Mouse (Mus musculus) midbrain, embryonic 15.5 days (tissue): ENCODE results near the gene R3hcc1l. TPM values are rescaled to one million over a fixed set of nuclear protein-coding genes. Genes with fewer than 3 reads are reported as not detected.
A peak's percentile ranks its signal among the peaks of the same experiment; 100 is the strongest.

Experiments
- ATAC-seq: fragments of 200-750 bp; cut with Nextera tagmentation; replicated peaks from 2 replicates; pipeline ENCODE4 v1.8.0; 2017; ENCODE audit warnings: moderate TSS enrichment
- H3K27ac ChIP-seq: fragments of 300-500 bp; sonication (generic); 2 replicates; pipeline ENCODE4 v1.5.1; 2015; ENCODE audit warnings: mild to moderate bottlenecking, inconsistent platforms
- H3K27me3 ChIP-seq: fragments of 300-500 bp; sonication (generic); replicated peaks from 2 replicates; pipeline ENCODE4 v1.6.1; 2015; ENCODE audit warnings: inconsistent platforms
- H3K36me3 ChIP-seq: fragments of 300-500 bp; sonication (generic); replicated peaks from 2 replicates; pipeline ENCODE4 v1.6.1; 2015; ENCODE audit warnings: inconsistent platforms
- H3K4me1 ChIP-seq: fragments of 300-500 bp; sonication (generic); 2 replicates; pipeline ENCODE4 v1.6.1; 2015; ENCODE audit warnings: inconsistent platforms
- H3K4me2 ChIP-seq: fragments of 300-500 bp; sonication (generic); 2 replicates; pipeline ENCODE4 v1.6.1; 2015; ENCODE audit warnings: inconsistent platforms, mild to moderate bottlenecking, moderate library complexity
- H3K4me3 ChIP-seq: fragments of 300-500 bp; sonication (generic); 2 replicates; pipeline ENCODE4 v1.5.1; 2015; ENCODE audit warnings: mild to moderate bottlenecking, inconsistent platforms
- H3K9ac ChIP-seq: fragments of 300-500 bp; sonication (generic); 2 replicates; pipeline ENCODE4 v1.6.1; 2015; ENCODE audit warnings: mild to moderate bottlenecking, inconsistent platforms
- H3K9me3 ChIP-seq: fragments of 300-500 bp; sonication (generic); 2 replicates; pipeline ENCODE4 v1.6.1; 2016; ENCODE audit warnings: inconsistent platforms
- WGBS: fragments of 180-500 bp; shearing (Covaris S2); methylation state at CpG from one replicate; pipeline ENCODE4 v1.1.7; 2015; ENCODE audit warnings: mixed read lengths; 5-methylcytosine and 5-hydroxymethylcytosine counted together
- polyA plus RNA-seq: library from polyadenylated mRNA; unstranded; fragments of >200 nt; fragmentation: Nextera tagmentation; extraction: Ambion mirVana; gene quantifications from 2 replicates; pipeline ENCODE4 v1.2.1, GENCODE M21; 2015

R3hcc1l gene
- polyA plus RNA-seq, 1 experiment from 2014 or later, result 13.6 TPM

DNA sequence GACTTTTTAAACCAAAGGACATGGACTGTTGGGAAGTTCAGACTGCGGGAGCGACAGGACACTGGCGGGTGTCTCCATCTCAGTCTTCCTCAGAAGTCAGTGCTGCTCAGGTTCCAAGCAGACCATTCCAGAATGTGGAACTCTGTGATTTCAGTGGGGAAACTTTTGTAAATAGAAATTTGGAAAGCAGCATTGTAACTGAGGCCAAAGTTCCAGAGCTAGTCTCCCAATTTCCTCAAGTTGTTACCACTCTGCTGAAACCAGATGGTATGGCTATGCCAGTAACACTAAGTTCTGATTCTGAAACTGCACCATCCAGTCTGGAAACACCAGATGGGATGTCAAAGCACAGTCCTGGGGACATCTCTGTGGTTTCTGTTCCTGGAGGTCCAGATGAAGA lies 44.4 kb downstream of the R3hcc1l start:
- ATAC-seq, result no peak
- 95% methylated on average over 3 of the region's 3 CpGs for WGBS
- Histone ChIP-seq H3K36me3 (no peaks in the 10 kb centered on the region), H3K4me2 (no peak overlapping the region), H3K9me3 (no peaks in the 10 kb centered on the region), H3K4me1 (no peaks in the 10 kb centered on the region), H3K27me3 (no peaks in the 10 kb centered on the region), H3K27ac (no peak overlapping the region), H3K4me3 (no peak overlapping the region), H3K9ac (no peak overlapping the region)

DNA sequence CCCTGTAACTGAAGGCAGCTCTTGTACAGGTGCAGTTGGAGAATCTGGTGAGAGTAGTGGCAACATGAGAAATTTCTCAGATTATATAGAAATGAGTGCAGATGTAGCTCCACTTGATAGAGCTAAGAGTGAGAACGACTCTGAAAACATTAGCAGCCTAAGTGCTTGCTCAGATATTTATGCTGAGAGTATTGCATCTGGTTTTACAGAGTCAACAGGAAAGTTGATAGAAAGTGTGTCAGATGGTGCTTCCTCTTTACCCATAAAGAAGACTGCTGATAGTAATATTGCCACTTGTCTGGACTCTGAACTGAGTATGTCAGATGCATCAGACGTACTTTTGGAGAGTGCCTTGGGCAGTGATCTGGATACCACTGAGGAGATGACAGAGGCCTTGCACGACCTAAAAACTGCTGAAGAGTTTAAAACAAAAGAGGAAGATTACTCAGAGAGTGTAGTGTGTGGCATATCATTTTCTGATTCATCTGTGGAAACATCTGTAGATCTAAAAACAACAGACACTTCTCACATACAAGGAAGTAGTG lies 45.2 kb downstream of the R3hcc1l start:
- no peak overlapping the region for H3K4me2 ChIP-seq
- no peaks in the 10 kb centered on the region for H3K27me3 ChIP-seq
- H3K9ac ChIP-seq, result no peak overlapping the region
- no peaks in the 10 kb centered on the region for H3K4me1 ChIP-seq
- no peaks in the 10 kb centered on the region for H3K36me3 ChIP-seq
- H3K27ac ChIP-seq, result no peak overlapping the region
- H3K4me3 ChIP-seq, result no peak overlapping the region
- no peaks in the 10 kb centered on the region for H3K9me3 ChIP-seq
- ATAC-seq, result no peak
- WGBS, result 85% methylated on average over 3 of the region's 3 CpGs

DNA sequence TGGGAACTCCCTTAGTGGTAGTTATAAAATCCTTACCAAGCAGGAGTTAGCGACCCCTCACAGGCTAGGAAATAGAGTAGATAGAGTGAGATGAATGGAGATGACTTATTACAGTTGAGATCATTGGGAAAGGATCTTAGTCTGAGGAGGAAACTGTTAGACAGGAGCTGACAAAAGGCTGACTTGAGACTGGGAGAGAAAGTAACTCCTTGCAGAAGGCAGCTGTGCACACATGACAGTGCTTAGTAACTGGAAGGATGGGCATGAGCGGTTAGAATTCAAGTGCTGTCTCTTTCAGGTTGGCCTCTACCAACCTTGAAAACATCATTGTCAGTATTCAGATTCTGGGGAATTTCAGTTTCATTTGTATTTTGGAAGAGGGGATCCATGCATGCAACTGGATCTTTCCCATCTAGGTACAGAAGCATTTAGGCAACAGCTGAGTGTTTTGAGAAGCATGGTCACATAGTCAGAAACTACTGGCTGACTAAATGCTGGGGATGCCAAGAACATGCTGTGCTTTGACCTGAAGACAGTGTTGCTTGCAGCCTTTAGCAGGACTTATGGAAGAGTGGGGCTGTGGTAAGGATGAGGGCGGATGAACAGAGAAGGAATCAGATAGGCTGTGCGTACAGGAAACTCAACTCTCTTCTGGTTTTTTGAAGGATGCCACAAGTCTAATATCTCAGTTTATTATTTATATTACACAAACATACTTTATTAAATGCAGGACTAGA lies 47.9 kb downstream of the R3hcc1l start:
- Histone ChIP-seq H3K9ac (no peak overlapping the region), H3K9me3 (no peaks in the 10 kb centered on the region), H3K36me3 (no peaks in the 10 kb centered on the region), H3K4me3 (no peak overlapping the region), H3K4me1 (peaks cover 12% of the 10 kb centered on the region), H3K27ac (no peak overlapping the region), H3K4me2 (no peak overlapping the region), H3K27me3 (no peaks in the 10 kb centered on the region)
- ATAC-seq, result no peak
- WGBS, result 98% methylated on average over 4 of the region's 4 CpGs

DNA sequence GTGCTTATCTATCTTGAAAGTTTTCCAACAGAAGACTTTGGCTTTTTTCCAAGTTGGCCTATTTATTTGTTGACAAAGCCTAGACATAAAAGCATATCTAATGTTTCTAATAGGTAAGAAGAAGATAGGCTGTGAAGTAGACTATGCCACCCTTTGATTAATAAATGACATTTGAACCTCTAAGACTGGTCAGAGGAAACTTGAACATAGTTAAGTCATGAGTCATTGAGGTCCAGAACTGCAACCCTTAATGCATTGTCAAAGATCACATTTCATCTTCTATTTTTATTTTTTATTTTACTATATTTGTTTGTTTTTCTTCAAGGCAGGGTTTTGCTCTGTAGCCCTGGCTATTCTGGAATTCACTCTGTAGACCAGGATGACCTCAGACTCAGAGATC lies 48.5 kb downstream of the R3hcc1l start:
- H3K9me3 ChIP-seq, result no peaks in the 10 kb centered on the region
- H3K4me1 ChIP-seq, result peaks cover 12% of the 10 kb centered on the region
- no peak overlapping the region for H3K4me2 ChIP-seq
- H3K27ac ChIP-seq, result no peak overlapping the region
- no peaks in the 10 kb centered on the region for H3K27me3 ChIP-seq
- H3K9ac ChIP-seq, result no peak overlapping the region
- ATAC-seq, result no peak
- no peak overlapping the region for H3K4me3 ChIP-seq
- no peaks in the 10 kb centered on the region for H3K36me3 ChIP-seq

DNA sequence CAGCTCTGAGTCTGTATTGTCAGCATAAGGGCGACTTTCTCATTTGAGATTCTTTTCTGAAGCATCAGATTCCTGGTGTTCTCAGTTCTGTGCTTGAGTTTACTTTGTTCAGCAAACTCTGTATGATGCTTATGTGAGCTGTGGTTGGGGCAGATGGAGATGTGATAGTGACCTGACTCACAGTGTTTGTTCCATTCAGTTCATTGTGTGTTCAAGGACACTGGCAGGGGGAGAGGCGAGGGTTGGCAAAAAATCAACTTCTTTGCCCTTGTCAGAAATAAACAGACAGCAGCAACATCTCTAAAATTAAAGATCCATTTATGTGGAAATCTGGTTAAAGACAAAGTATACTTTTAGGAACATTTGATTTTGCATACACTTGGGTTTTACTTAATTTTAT lies 50.5 kb downstream of the R3hcc1l start:
- no peak for ATAC-seq
- H3K27me3 ChIP-seq, result no peaks in the 10 kb centered on the region
- no peaks in the 10 kb centered on the region for H3K9me3 ChIP-seq
- no peak overlapping the region for H3K4me3 ChIP-seq
- no peaks in the 10 kb centered on the region for H3K36me3 ChIP-seq
- no peak overlapping the region for H3K9ac ChIP-seq
- peaks cover 12% of the 10 kb centered on the region for H3K4me1 ChIP-seq
- no peak overlapping the region for H3K27ac ChIP-seq
- no peak overlapping the region for H3K4me2 ChIP-seq
- 74% methylated on average over 2 of the region's 2 CpGs for WGBS

DNA sequence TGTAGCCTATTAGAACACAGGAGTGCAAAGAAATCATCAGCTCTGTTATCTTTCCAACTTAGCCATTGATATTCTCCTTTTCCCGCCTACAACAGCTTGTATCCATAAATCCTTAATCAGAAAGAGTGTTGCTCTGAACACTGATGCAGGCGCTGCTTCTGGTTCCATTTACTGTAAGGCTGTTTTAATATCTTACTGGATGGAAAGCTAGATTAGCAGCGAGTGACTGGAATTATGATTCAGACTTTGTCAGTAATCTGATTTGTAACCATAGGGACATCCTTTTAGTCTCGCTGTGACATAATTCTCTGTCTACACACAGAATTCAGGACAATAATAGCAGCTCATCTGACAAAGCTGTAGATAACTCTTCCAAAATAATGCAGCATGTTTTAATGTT lies 52.7 kb downstream of the R3hcc1l start:
- WGBS, result 34% methylated on average over 4 of the region's 4 CpGs
- no peak overlapping the region for H3K4me3 ChIP-seq
- H3K9ac ChIP-seq, result no peak overlapping the region
- ATAC-seq, result no peak
- H3K4me2 ChIP-seq, result no peak overlapping the region
- no peaks in the 10 kb centered on the region for H3K27me3 ChIP-seq
- peak overlapping the region; percentile 31 for H3K27ac ChIP-seq
- H3K36me3 ChIP-seq, result no peaks in the 10 kb centered on the region
- H3K9me3 ChIP-seq, result no peaks in the 10 kb centered on the region
- H3K4me1 ChIP-seq, result peaks cover 12% of the 10 kb centered on the region

DNA sequence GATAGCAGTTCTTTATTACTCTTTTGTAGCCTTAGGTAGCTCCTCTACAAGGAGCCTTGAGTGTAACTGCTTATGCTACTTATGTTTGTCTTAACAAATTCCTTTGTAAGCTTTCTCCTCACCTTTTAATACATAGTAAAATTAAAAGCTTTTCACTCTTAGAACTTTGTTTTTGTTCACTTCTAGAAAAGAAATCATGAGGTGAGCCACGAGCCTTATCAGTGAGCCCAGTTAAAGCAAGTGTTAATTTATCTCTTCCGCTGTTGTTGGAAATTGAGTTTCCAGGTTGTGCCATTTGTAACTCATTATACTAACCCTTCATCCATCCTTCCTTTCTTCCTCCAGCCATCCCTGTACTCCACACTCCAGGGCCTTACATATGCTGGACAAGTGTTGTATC lies 56.8 kb downstream of the R3hcc1l start:
- Histone ChIP-seq H3K4me1 (peaks cover 11% of the 10 kb centered on the region), H3K27me3 (no peaks in the 10 kb centered on the region), H3K4me2 (no peak overlapping the region), H3K4me3 (no peak overlapping the region), H3K36me3 (no peaks in the 10 kb centered on the region), H3K9ac (no peak overlapping the region), H3K27ac (no peak overlapping the region), H3K9me3 (no peaks in the 10 kb centered on the region)
- ATAC-seq, result no peak
- 91% methylated on average over 2 of the region's 2 CpGs for WGBS

DNA sequence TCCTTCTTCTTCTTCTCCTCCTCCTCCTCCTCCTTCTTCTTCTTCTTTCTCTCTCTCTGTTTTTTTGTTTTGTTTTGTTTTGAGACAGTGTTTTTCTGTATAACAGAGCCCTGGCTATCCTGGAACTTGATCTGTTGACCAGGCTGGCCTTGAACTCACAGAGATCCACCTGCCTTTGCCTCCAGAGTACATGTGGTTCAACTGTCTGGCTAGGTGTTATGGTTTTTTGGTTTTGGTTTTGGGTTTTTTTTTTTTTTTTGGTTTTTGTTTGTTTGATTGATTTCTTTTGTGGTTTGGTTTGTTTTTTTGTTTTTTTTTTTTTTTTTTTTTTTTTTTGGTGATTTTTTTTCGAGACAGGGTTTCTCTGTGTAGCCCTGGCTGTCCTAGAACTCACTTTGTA lies 58.3 kb downstream of the R3hcc1l start:
- ATAC-seq, result no peak
- H3K27me3 ChIP-seq, result no peaks in the 10 kb centered on the region
- H3K9ac ChIP-seq, result no peak overlapping the region
- 80% methylated on average over 1 of the region's 1 CpGs for WGBS
- no peaks in the 10 kb centered on the region for H3K36me3 ChIP-seq
- no peak overlapping the region for H3K4me3 ChIP-seq
- H3K27ac ChIP-seq, result no peak overlapping the region
- no peak overlapping the region for H3K4me2 ChIP-seq
- no peaks in the 10 kb centered on the region for H3K9me3 ChIP-seq
- H3K4me1 ChIP-seq, result no peaks in the 10 kb centered on the region; the same call in 1 of the 2 replicates

DNA sequence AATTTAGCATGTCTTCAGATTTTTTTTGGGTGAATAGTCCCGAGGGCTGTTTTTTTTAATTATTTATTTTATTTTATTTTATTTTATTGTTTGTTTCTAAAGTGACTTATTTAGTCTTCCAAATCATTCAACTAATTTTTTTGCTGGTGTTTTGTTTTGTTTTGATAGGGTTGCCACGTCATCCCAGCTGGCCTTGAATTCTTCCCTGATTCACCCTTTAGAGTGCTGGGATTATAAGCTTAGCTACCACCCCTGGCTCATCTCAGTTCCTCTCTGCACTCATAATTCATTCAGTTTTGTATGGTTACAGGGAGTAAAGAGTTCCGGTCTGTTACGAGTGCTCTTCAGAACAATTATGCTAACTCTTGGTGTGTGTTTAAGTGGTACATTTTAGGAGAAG lies 60.1 kb downstream of the R3hcc1l start:
- Histone ChIP-seq H3K27me3 (no peaks in the 10 kb centered on the region), H3K9me3 (no peaks in the 10 kb centered on the region), H3K9ac (no peak overlapping the region), H3K4me2 (no peak overlapping the region), H3K27ac (no peak overlapping the region), H3K4me3 (no peak overlapping the region), H3K36me3 (no peaks in the 10 kb centered on the region), H3K4me1 (no peaks in the 10 kb centered on the region; the same call in 1 of the 2 replicates)
- ATAC-seq, result no peak
- WGBS, result 79% methylated on average over 4 of the region's 4 CpGs

DNA sequence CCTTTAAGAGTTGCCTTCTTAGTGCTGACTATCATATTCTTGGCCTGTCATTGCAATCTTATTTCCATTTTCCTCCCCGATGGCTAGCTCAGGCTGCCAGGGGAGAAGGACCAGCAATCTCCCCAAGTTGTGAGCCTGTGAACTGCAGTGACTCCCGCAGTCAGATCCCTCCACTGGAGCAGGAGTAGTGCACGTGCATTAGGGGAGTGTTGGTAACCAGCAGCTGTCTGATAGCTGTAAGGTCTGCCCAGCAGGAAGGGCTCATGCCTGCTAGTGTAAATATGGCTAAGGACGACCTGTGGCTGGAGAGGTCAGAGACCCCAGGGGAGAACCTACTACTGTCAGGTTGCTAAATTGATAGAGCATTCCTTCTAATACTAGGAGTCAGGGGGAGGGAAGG lies 62.1 kb downstream of the R3hcc1l start:
- Histone ChIP-seq H3K27me3 (no peaks in the 10 kb centered on the region), H3K9ac (no peak overlapping the region), H3K9me3 (no peaks in the 10 kb centered on the region), H3K4me2 (no peak overlapping the region), H3K27ac (no peak overlapping the region), H3K36me3 (no peaks in the 10 kb centered on the region), H3K4me1 (no peaks in the 10 kb centered on the region; the same call in 1 of the 2 replicates), H3K4me3 (no peak overlapping the region)
- no peak for ATAC-seq
- WGBS, result 52% methylated on average over 4 of the region's 4 CpGs

DNA sequence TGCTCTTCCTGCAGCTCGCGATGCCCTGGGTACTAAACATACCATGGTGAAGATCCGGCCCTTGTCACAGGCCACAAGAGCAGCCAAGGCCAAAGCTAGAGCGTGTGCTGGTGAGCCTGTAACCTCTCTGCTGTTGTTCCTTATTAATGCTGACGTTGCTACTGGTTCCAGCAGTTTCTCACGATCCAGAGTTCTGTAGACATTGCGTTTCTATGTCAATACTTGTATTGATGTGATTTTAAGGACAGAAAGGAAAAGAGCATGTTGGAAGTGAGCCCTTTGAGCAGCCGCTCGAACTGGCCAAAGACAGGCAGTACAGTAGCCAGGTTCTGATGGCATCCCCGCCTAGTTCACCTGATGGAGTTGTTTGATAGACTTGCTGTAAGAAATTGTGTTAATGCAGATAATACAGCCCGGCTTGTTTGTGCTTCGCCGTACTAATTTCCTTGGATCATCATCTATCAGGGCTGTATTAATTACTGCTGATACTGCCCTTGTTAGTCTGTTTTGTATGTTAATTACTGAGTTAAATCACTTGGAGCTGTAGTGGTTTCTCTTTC lies 64.3 kb downstream of the R3hcc1l start:
- WGBS, result 91% methylated on average over 13 of the region's 13 CpGs
- Histone ChIP-seq H3K27ac (no peak overlapping the region), H3K9ac (no peak overlapping the region), H3K4me3 (no peak overlapping the region), H3K27me3 (no peaks in the 10 kb centered on the region), H3K9me3 (no peaks in the 10 kb centered on the region), H3K36me3 (no peaks in the 10 kb centered on the region), H3K4me2 (no peak overlapping the region), H3K4me1 (no peaks in the 10 kb centered on the region; the same call in 1 of the 2 replicates)
- no peak for ATAC-seq

DNA sequence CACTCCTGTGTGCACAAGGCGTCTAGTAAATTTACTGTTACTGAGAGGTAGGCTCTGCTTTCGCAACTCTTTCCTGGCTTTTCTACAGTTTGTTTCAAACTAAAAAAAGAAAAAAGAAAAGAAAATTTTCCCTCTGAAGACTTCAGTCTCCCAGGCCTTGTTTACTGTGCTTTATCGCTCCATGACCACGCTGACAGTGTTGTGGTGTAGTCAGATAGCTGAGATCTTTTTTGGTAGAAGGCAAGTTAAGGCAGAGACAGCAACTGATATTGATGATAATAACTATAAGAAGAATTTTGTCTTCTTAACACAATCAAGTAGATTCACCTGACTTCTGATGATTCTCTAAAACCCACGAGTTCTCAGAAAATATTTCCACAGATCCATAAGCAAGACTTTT lies 65.1 kb downstream of the R3hcc1l start:
- Histone ChIP-seq H3K9ac (no peak overlapping the region), H3K27me3 (no peaks in the 10 kb centered on the region), H3K27ac (no peak overlapping the region), H3K4me3 (no peak overlapping the region), H3K9me3 (no peaks in the 10 kb centered on the region), H3K4me1 (no peaks in the 10 kb centered on the region; the same call in 1 of the 2 replicates), H3K4me2 (no peak overlapping the region), H3K36me3 (no peaks in the 10 kb centered on the region)
- WGBS, result 97% methylated on average over 5 of the region's 5 CpGs
- ATAC-seq, result no peak

DNA sequence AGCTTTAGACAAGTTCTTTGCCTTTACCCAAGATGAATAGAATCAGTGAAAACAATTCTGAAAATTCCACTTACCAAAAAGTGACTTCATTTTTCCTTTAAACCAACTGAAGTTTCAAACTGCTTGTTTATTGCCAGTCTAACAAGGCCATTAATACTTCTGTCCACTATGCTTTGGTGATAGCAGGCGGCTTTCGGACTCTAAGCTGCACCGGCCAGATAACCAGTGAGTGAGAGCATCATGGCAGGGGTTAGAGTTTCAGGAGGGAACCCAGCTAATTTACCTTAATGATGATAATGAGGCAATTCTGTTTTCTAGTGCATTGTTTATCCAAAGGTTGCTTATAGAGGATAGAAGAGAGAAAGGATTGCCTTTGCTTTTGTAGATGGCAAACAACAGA lies 65.6 kb downstream of the R3hcc1l start:
- Histone ChIP-seq H3K27me3 (no peaks in the 10 kb centered on the region), H3K9me3 (no peaks in the 10 kb centered on the region), H3K9ac (no peak overlapping the region), H3K4me3 (no peak overlapping the region), H3K4me1 (no peaks in the 10 kb centered on the region; the same call in 1 of the 2 replicates), H3K36me3 (no peaks in the 10 kb centered on the region), H3K27ac (no peak overlapping the region), H3K4me2 (no peak overlapping the region)
- ATAC-seq, result no peak
- WGBS, result 95% methylated on average over 3 of the region's 3 CpGs
